Mouse (Mus musculus) leukemia stem cell, adult 10-12 weeks (primary cell): Measurements from ENCODE around the gene Olfr548-ps1. TPM values are rescaled to one million over a fixed set of nuclear protein-coding genes. Genes with fewer than 3 reads are reported as not detected.

Experiments used
- polyA plus RNA-seq: library from polyadenylated mRNA; stranded (reverse); fragments of >175 nt; gene quantifications from 2 replicates; pipeline ENCODE4 v1.2.3, GENCODE M21; 2012; ENCODE audit warnings: low replicate concordance

Gene Olfr548-ps1
- not detected in 2 replicates for polyA plus RNA-seq

GRCm38 (mm10) chr7:102540596-102540995 is at the start of gene Olfr548-ps1:
Olfr548-ps1 (plus strand) TSS chr7:102540896.

DNA sequence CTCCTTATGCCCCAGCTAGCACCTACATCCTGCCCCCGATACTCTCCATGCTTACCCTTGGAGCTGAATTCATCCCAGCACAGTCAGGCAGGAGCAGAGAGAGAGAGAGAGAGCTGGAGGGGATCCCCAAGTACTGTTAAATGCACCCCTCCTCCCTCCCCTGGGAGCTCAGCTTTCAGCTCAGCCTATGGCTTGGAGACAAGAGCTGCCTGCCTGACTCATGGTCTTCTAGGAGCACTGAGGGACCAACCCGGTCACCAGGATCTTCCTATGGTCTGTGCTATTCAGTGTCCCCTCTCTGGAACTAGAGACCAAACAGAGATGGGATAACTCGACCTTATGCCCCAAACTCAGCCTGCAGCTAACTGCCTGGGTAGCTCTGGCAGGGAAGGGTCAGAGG is 41.2 kb upstream of the Olfr548-ps1 start, which contains the start of gene Olfr545:
Olfr545 (minus strand) TSS at position 101 of the 400 bp plus-strand sequence.

DNA sequence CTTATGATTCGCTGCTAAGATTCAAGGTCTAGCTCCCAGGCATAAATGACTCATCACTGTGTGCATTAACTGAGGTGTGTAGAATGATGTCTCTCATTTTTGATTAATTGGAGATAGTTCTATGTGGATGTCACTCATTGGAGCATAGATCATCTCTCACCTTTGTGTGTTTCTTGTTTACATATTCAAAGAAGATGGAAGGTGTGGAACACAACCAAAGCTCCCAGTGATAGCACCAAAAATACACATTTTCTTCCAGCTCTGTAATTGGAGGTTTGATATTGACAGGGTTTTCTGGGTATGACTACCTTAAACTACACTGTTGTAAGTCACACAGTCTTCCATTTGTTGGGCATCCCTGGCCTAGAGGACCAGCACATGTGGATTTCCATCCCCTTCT is 6.2 kb upstream of the Olfr548-ps1 start, which contains the start of gene Olfr547:
Olfr547 (plus strand) TSS at position 301 of the 400 bp plus-strand sequence.

DNA sequence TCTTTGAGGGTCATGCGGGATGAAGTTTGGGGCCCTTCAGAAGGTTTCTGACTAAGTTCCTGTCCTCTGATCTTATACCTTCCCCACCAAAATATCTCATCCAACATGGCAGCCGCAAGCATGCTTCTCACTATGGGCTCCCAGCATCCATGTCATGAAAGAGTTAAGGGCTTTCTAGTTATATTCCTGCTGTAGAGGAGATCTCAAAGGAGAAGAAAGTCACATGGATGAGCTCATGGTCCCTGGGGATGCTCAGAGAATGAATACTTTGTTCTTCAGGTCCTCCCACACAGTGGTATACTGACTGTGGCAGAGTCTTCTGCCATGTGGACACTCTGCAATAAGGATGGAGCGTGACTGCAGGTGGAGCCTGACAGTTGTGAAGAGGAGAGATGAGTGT is 8.9 kb downstream of the Olfr548-ps1 start, which contains the start of gene Olfr549:
Olfr549 (plus strand) TSS at position 301 of the 400 bp plus-strand sequence.

DNA sequence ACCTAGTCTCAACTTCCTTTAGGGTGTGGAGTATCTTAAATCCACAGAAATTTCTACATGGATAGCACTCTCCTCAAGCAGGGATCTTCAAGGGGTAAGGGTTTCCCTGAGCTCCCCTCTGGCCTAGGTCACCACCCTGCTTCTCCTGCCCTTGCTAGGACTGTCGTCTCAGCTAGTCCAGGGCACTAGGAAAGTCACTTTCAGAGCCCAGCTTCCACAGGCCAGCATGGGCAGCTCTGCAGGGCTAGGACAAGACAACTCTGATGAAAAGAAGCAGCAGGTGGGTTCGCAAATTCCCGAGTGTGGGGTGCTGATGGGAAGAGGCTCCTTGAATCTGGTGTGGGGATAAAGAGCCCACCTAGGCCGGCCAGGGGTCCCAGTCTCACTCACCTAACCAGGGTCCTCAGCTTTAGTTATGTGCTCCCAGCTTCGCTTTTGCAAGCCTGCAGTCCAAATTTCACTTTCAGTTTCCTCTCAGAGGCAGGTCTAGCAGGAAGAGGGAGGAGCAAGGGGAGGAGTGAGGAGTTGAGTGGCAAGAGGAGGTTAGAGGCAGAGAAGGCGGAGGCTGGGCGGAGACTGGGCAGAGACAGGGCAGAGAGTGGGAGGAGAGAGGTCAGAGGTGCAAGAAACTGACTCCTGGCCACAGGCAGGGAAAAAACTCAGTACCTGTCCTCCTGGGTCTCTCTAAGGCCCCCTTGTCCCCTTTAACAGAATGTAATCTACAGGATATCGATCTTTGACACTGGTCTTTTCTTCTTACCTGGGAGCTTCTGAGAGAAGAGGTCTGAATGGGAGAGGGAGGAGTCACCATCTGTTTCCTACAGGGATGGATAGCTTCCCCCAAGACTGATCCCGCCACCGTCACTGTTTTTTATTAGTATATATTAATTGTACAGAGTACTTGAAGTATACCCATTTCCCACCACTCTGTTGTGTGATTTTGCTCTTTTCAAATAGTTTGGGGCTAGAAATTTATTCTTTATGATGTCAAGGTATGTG is 24.6 kb downstream of the Olfr548-ps1 start, which contains the start of gene Trim21:
Trim21 (minus strand) TSS at position 488 of the 999 bp plus-strand sequence.

DNA sequence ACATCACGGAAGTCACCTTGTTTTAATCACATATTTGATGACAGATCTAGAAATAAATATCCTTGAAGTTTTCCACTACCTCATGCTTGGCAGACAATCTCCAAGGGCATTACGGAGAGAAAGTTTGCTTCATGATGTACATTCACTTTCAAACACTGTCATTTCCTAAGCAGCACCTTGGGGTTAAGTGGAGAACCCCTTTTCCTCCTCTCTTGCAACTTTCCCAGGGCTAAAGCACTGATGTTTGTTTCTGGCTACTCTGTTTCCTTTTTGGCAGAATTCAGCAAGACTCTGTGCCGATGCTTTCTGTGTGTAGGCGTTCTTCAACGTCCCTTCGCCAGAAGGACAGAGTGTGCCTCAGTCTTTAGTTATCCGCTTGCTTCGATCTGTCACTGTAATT is 30.4 kb downstream of the Olfr548-ps1 start, which contains the start of gene Olfr550:
Olfr550 (plus strand) TSS at position 301 of the 400 bp plus-strand sequence.

GRCm38 (mm10) chr7:102591786-102592185 is 51.1 kb downstream of the Olfr548-ps1 start, which contains the start of gene Olfr551:
Olfr551 (minus strand) TSS chr7:102591886.

Other genes starting within 250 kb of the Olfr548-ps1 start
- gene Rrm1, start 99.2 kb upstream of the Olfr548-ps1 start, polyA plus RNA-seq, result 19.3 and 87.3 TPM in 2 replicates
- not detected in 2 replicates for gene Olfr543, start 59.2 kb upstream of the Olfr548-ps1 start, polyA plus RNA-seq
- not detected in 2 replicates for gene Olfr544, start 52.6 kb upstream of the Olfr548-ps1 start, polyA plus RNA-seq
- not detected in 2 replicates for gene Olfr545, start 41.3 kb upstream of the Olfr548-ps1 start, polyA plus RNA-seq
- not detected in 2 replicates for gene Olfr547, start 6.1 kb upstream of the Olfr548-ps1 start, polyA plus RNA-seq
- gene Olfr549, start 9.0 kb downstream of the Olfr548-ps1 start, polyA plus RNA-seq, result not detected in 2 replicates
- gene Trim21, start 24.6 kb downstream of the Olfr548-ps1 start, polyA plus RNA-seq, result 2.1 and 6.2 TPM in 2 replicates
- not detected in 2 replicates for gene Olfr550, start 30.5 kb downstream of the Olfr548-ps1 start, polyA plus RNA-seq
- gene Olfr551, start 51.0 kb downstream of the Olfr548-ps1 start, polyA plus RNA-seq, result not detected in 2 replicates
- gene Olfr552, start 56.9 kb downstream of the Olfr548-ps1 start, polyA plus RNA-seq, result 0.06 TPM in 1 of 2 replicates, not detected in the other
- 0.37 TPM in 1 of 2 replicates, not detected in the other for gene Olfr553, start 77.3 kb downstream of the Olfr548-ps1 start, polyA plus RNA-seq
- gene Olfr554, start 97.5 kb downstream of the Olfr548-ps1 start, polyA plus RNA-seq, result 0.07 TPM in 1 of 2 replicates, not detected in the other
- not detected in 2 replicates for gene Olfr555, start 117.9 kb downstream of the Olfr548-ps1 start, polyA plus RNA-seq
- not detected in 2 replicates for gene Olfr556, start 124.0 kb downstream of the Olfr548-ps1 start, polyA plus RNA-seq
- 0.35 and 1.2 TPM in 2 replicates for gene Trim68, start 146.4 kb downstream of the Olfr548-ps1 start, polyA plus RNA-seq
- gene Olfr557, start 155.0 kb downstream of the Olfr548-ps1 start, polyA plus RNA-seq, result not detected in 2 replicates
- not detected in 2 replicates for gene Olfr558, start 161.3 kb downstream of the Olfr548-ps1 start, polyA plus RNA-seq
- gene Olfr33, start 178.2 kb downstream of the Olfr548-ps1 start, polyA plus RNA-seq, result not detected in 2 replicates
- not detected in 2 replicates for gene Olfr559, start 186.6 kb downstream of the Olfr548-ps1 start, polyA plus RNA-seq
- not detected in 2 replicates for gene Olfr560, start 218.5 kb downstream of the Olfr548-ps1 start, polyA plus RNA-seq
- gene Olfr78, start 218.6 kb downstream of the Olfr548-ps1 start, polyA plus RNA-seq, result not detected in 2 replicates
- gene Olfr561, start 230.3 kb downstream of the Olfr548-ps1 start, polyA plus RNA-seq, result not detected in 2 replicates